Comparison of ENCODE assay signal across 8 mouse cellular contexts in the genomic region with DNA sequence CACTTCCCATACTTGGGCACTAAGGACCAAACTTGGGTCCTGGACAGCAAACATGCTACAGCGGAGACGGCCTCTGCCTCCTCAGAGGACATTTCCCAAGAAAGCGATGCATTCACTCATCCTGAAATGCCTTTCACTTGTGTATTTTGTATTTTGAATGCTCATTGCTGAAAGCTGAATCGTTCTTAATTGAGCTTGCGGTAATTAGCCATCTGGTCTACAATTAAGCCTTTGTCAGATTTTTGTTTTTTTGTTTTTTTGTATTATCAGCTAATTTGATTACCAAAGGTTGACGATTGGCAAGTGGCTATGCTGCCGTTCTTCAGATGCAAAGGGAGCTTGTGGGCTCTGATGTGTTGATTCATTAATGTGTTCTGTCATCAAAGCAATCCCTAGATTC.
"Had no signal": no experiment of that assay in that cellular context is flagged by ENCODE, and none has a peak within 500 bp of the region (broad histone marks: within the 10 kb centered on the region; RNA-seq: fewer than 3 reads in every experiment).

No protein-coding gene starts in this region.

- H3K36me3 ChIP-seq: limb, embryonic 15.5 days; midbrain, embryonic 13.5 days had no signal

- H3K4me1 ChIP-seq: limb, embryonic 15.5 days had no signal

- H3K27me3 ChIP-seq: limb, embryonic 15.5 days; midbrain, embryonic 13.5 days had no signal

- H3K27ac ChIP-seq: limb, embryonic 15.5 days; midbrain, embryonic 13.5 days had no signal

- H3K9me3 ChIP-seq: limb, embryonic 15.5 days; midbrain, embryonic 13.5 days had no signal

- DNase-seq: layer of hippocampus, adult 9-11 months; layer of hippocampus, postnatal 36 days; lung, adult 18-20 months; right cerebral cortex, postnatal 4 days; spleen, adult 18-20 months; thymus, adult 18-20 months had no signal

- H3K9ac ChIP-seq: limb, embryonic 15.5 days; midbrain, embryonic 13.5 days had no signal

- H3K4me3 ChIP-seq: limb, embryonic 15.5 days; midbrain, embryonic 13.5 days had no signal

- H3K4me2 ChIP-seq: limb, embryonic 15.5 days; midbrain, embryonic 13.5 days had no signal

- ATAC-seq: midbrain, embryonic 13.5 days had no signal
